Mouse (Mus musculus): ENCODE results near the gene Cyp2t4. TPM values are rescaled to one million over a fixed set of nuclear protein-coding genes. Genes with fewer than 3 reads are reported as not detected.

The Cyp2t4 gene
- polyA plus RNA-seq, 1 experiment from 2014 or later: not detected

- no peak overlapping the region for H3K4me2 ChIP-seq (ENCODE audit: low read depth, low read length)
- no peaks in the 10 kb centered on the region for H3K9me3 ChIP-seq (replicated peaks; ENCODE audit: control insufficient read depth, low read length)
- 83% methylated on average over 4 of the region's 4 CpGs for WGBS
- no peak overlapping the region for H3K4me3 ChIP-seq (ENCODE audit: low read depth, low read length)
- no peaks in the 10 kb centered on the region for H3K4me1 ChIP-seq (ENCODE audit: control insufficient read depth, insufficient read depth, low read length)
- no peaks in the 10 kb centered on the region for H3K36me3 ChIP-seq (replicated peaks; ENCODE audit: control insufficient read depth, insufficient read depth, low read depth, low read length)
- no peak overlapping the region for H3K9ac ChIP-seq (replicated peaks; ENCODE audit: low read length)
- H3K27ac ChIP-seq (replicated peaks; ENCODE audit: low read depth, low read length): no peak overlapping the region
- DNase-seq (ENCODE audit: low spot score): no peak
- H3K27me3 ChIP-seq (ENCODE audit: control insufficient read depth, insufficient read depth, low read length): no peaks in the 10 kb centered on the region
- no peak for ATAC-seq (replicated peaks; ENCODE audit: insufficient number of reproducible peaks, low FRiP score, low TSS enrichment, low read depth)
Measured at GRCm38 (mm10) chr7:27124969-27125368, 28.5 kb upstream of the Cyp2t4 start.

GRCm38 (mm10) chr7:27128162-27128561, 25.4 kb upstream of the Cyp2t4 start:
- Histone ChIP-seq H3K36me3 (replicated peaks; ENCODE audit: control insufficient read depth, insufficient read depth, low read depth, low read length) (no peaks in the 10 kb centered on the region), H3K9ac (replicated peaks; ENCODE audit: low read length) (no peak overlapping the region), H3K4me1 (ENCODE audit: control insufficient read depth, insufficient read depth, low read length) (no peaks in the 10 kb centered on the region), H3K9me3 (replicated peaks; ENCODE audit: control insufficient read depth, low read length) (no peaks in the 10 kb centered on the region), H3K27ac (replicated peaks; ENCODE audit: low read depth, low read length) (no peak overlapping the region), H3K27me3 (ENCODE audit: control insufficient read depth, insufficient read depth, low read length) (no peaks in the 10 kb centered on the region), H3K4me3 (ENCODE audit: low read depth, low read length) (no peak overlapping the region), H3K4me2 (ENCODE audit: low read depth, low read length) (no peak overlapping the region)
- DNase-seq (ENCODE audit: low spot score) (peak; percentile 36), ATAC-seq (replicated peaks; ENCODE audit: insufficient number of reproducible peaks, low FRiP score, low TSS enrichment, low read depth) (0 out of 2 replicates have a peak, but pooled peaks have one; percentile 26)
- 51% methylated on average over 3 of the region's 3 CpGs for WGBS

- Histone ChIP-seq H3K4me2 (ENCODE audit: low read depth, low read length) (no peak overlapping the region), H3K9me3 (replicated peaks; ENCODE audit: control insufficient read depth, low read length) (no peaks in the 10 kb centered on the region), H3K9ac (replicated peaks; ENCODE audit: low read length) (no peak overlapping the region), H3K4me3 (ENCODE audit: low read depth, low read length) (no peak overlapping the region), H3K27ac (replicated peaks; ENCODE audit: low read depth, low read length) (no peak overlapping the region), H3K27me3 (ENCODE audit: control insufficient read depth, insufficient read depth, low read length) (no peaks in the 10 kb centered on the region), H3K36me3 (replicated peaks; ENCODE audit: control insufficient read depth, insufficient read depth, low read depth, low read length) (no peaks in the 10 kb centered on the region), H3K4me1 (ENCODE audit: control insufficient read depth, insufficient read depth, low read length) (no peaks in the 10 kb centered on the region)
- no peak for DNase-seq (ENCODE audit: low spot score)
- no peak for ATAC-seq (replicated peaks; ENCODE audit: insufficient number of reproducible peaks, low FRiP score, low TSS enrichment, low read depth)
- 88% methylated on average over 13 of the region's 13 CpGs for WGBS
Measured at GRCm38 (mm10) chr7:27128946-27129345, 24.6 kb upstream of the Cyp2t4 start.

- no peak for DNase-seq (ENCODE audit: low spot score)
- no peak for ATAC-seq (replicated peaks; ENCODE audit: insufficient number of reproducible peaks, low FRiP score, low TSS enrichment, low read depth)
- 92% methylated on average over 12 of the region's 12 CpGs for whole genome bisulfite sequencing
Measured at GRCm38 (mm10) chr7:27129811-27130210, 23.7 kb upstream of the Cyp2t4 start.

GRCm38 (mm10) chr7:27130521-27131370, 22.8 kb upstream of the Cyp2t4 start:
- H3K27ac ChIP-seq (replicated peaks; ENCODE audit: low read depth, low read length): no peak overlapping the region
- DNase-seq (ENCODE audit: low spot score) (no peak), ATAC-seq (replicated peaks; ENCODE audit: insufficient number of reproducible peaks, low FRiP score, low TSS enrichment, low read depth) (no peak)
- H3K4me1 ChIP-seq (ENCODE audit: control insufficient read depth, insufficient read depth, low read length): no peaks in the 10 kb centered on the region
- H3K36me3 ChIP-seq (replicated peaks; ENCODE audit: control insufficient read depth, insufficient read depth, low read depth, low read length): no peaks in the 10 kb centered on the region
- WGBS: 90% methylated on average over 22 of the region's 22 CpGs
- H3K9ac ChIP-seq (replicated peaks; ENCODE audit: low read length): no peak overlapping the region
- H3K9me3 ChIP-seq (replicated peaks; ENCODE audit: control insufficient read depth, low read length): no peaks in the 10 kb centered on the region
- no peak overlapping the region for H3K4me2 ChIP-seq (ENCODE audit: low read depth, low read length)
- no peak overlapping the region for H3K4me3 ChIP-seq (ENCODE audit: low read depth, low read length)
- no peaks in the 10 kb centered on the region for H3K27me3 ChIP-seq (ENCODE audit: control insufficient read depth, insufficient read depth, low read length)

More at GRCm38 (mm10) chr7:27129811-27130210, 23.7 kb upstream of the Cyp2t4 start:
- Histone ChIP-seq H3K27me3 (ENCODE audit: control insufficient read depth, insufficient read depth, low read length) (no peaks in the 10 kb centered on the region), H3K9me3 (replicated peaks; ENCODE audit: control insufficient read depth, low read length) (no peaks in the 10 kb centered on the region), H3K27ac (replicated peaks; ENCODE audit: low read depth, low read length) (no peak overlapping the region), H3K4me2 (ENCODE audit: low read depth, low read length) (no peak overlapping the region), H3K4me3 (ENCODE audit: low read depth, low read length) (no peak overlapping the region), H3K36me3 (replicated peaks; ENCODE audit: control insufficient read depth, insufficient read depth, low read depth, low read length) (no peaks in the 10 kb centered on the region), H3K9ac (replicated peaks; ENCODE audit: low read length) (no peak overlapping the region), H3K4me1 (ENCODE audit: control insufficient read depth, insufficient read depth, low read length) (no peaks in the 10 kb centered on the region)

GRCm38 (mm10) chr7:27131387-27131786, 22.1 kb upstream of the Cyp2t4 start:
- H3K27ac ChIP-seq (replicated peaks; ENCODE audit: low read depth, low read length): no peak overlapping the region
- H3K4me1 ChIP-seq (ENCODE audit: control insufficient read depth, insufficient read depth, low read length): no peaks in the 10 kb centered on the region
- no peak overlapping the region for H3K9ac ChIP-seq (replicated peaks; ENCODE audit: low read length)
- H3K4me2 ChIP-seq (ENCODE audit: low read depth, low read length): no peak overlapping the region
- H3K27me3 ChIP-seq (ENCODE audit: control insufficient read depth, insufficient read depth, low read length): no peaks in the 10 kb centered on the region
- H3K9me3 ChIP-seq (replicated peaks; ENCODE audit: control insufficient read depth, low read length): no peaks in the 10 kb centered on the region
- H3K4me3 ChIP-seq (ENCODE audit: low read depth, low read length): no peak overlapping the region
- DNase-seq (ENCODE audit: low spot score) (no peak), ATAC-seq (replicated peaks; ENCODE audit: insufficient number of reproducible peaks, low FRiP score, low TSS enrichment, low read depth) (no peak)
- 62% methylated on average over 2 of the region's 2 CpGs for WGBS
- H3K36me3 ChIP-seq (replicated peaks; ENCODE audit: control insufficient read depth, insufficient read depth, low read depth, low read length): no peaks in the 10 kb centered on the region

- no peaks in the 10 kb centered on the region for H3K9me3 ChIP-seq (replicated peaks; ENCODE audit: control insufficient read depth, low read length)
- H3K9ac ChIP-seq (replicated peaks; ENCODE audit: low read length): no peak overlapping the region
- no peak for ATAC-seq (replicated peaks; ENCODE audit: insufficient number of reproducible peaks, low FRiP score, low TSS enrichment, low read depth)
- no peak overlapping the region for H3K27ac ChIP-seq (replicated peaks; ENCODE audit: low read depth, low read length)
- no peaks in the 10 kb centered on the region for H3K36me3 ChIP-seq (replicated peaks; ENCODE audit: control insufficient read depth, insufficient read depth, low read depth, low read length)
- DNase-seq (ENCODE audit: low spot score): peak; percentile 79
- no peaks in the 10 kb centered on the region for H3K4me1 ChIP-seq (ENCODE audit: control insufficient read depth, insufficient read depth, low read length)
- WGBS: 14% methylated on average over 10 of the region's 10 CpGs
- H3K4me3 ChIP-seq (ENCODE audit: low read depth, low read length): no peak overlapping the region
- no peaks in the 10 kb centered on the region for H3K27me3 ChIP-seq (ENCODE audit: control insufficient read depth, insufficient read depth, low read length)
- H3K4me2 ChIP-seq (ENCODE audit: low read depth, low read length): no peak overlapping the region
Measured at GRCm38 (mm10) chr7:27132588-27132987, 20.9 kb upstream of the Cyp2t4 start.

- ATAC-seq (replicated peaks; ENCODE audit: insufficient number of reproducible peaks, low FRiP score, low TSS enrichment, low read depth): no peak
- Histone ChIP-seq H3K4me2 (ENCODE audit: low read depth, low read length) (no peak overlapping the region), H3K9me3 (replicated peaks; ENCODE audit: control insufficient read depth, low read length) (no peaks in the 10 kb centered on the region), H3K9ac (replicated peaks; ENCODE audit: low read length) (no peak overlapping the region), H3K27ac (replicated peaks; ENCODE audit: low read depth, low read length) (no peak overlapping the region), H3K4me1 (ENCODE audit: control insufficient read depth, insufficient read depth, low read length) (no peaks in the 10 kb centered on the region), H3K27me3 (ENCODE audit: control insufficient read depth, insufficient read depth, low read length) (no peaks in the 10 kb centered on the region), H3K4me3 (ENCODE audit: low read depth, low read length) (no peak overlapping the region), H3K36me3 (replicated peaks; ENCODE audit: control insufficient read depth, insufficient read depth, low read depth, low read length) (no peaks in the 10 kb centered on the region)
- DNase-seq (ENCODE audit: low spot score): no peak
- 74% methylated on average over 12 of the region's 12 CpGs for WGBS
Measured at GRCm38 (mm10) chr7:27133156-27133555, 20.4 kb upstream of the Cyp2t4 start.
